Mouse (Mus musculus): Measurements from ENCODE around the gene Vmn2r96. TPM values are rescaled to one million over a fixed set of nuclear protein-coding genes. Genes with fewer than 3 reads are reported as not detected.
"Not testable (repeated sequence)": the region's sequence is repeated elsewhere in the genome, so short reads cannot be mapped to it uniquely, and the experiment has no call there.

The Vmn2r96 gene
- total RNA-seq (2021): not detected

GRCm38 (mm10) chr17:18572851-18573250 is at the start of gene Vmn2r96:
Vmn2r96 (plus strand) TSS chr17:18573151.
- intact Hi-C loops (cut with DNase I); DNase-seq: not testable (repeated sequence)

- intact Hi-C loops (cut with DNase I): no loop called here
- no peak for DNase-seq
Observed at GRCm38 (mm10) chr17:18523371-18523770, 49.6 kb upstream of the Vmn2r96 start.

- intact Hi-C loops (cut with DNase I): no loop called here
Observed at GRCm38 (mm10) chr17:18523991-18524390, 49.0 kb upstream of the Vmn2r96 start.

GRCm38 (mm10) chr17:18558212-18559158 is 14.5 kb upstream of the Vmn2r96 start:
- intact Hi-C loops (cut with DNase I): not testable (repeated sequence)
- DNase-seq: peak in 1 of 2 experiments; percentile 1

More at GRCm38 (mm10) chr17:18523991-18524390, 49.0 kb upstream of the Vmn2r96 start:
- no peak for DNase-seq

- intact Hi-C loops (cut with DNase I); DNase-seq: not testable (repeated sequence)
Observed at GRCm38 (mm10) chr17:18566186-18566585, 6.8 kb upstream of the Vmn2r96 start.

GRCm38 (mm10) chr17:18615151-18615550 is 42.2 kb downstream of the Vmn2r96 start:
- intact Hi-C loops (cut with DNase I); DNase-seq: not testable (repeated sequence)

GRCm38 (mm10) chr17:18626532-18626931 is 53.6 kb downstream of the Vmn2r96 start:
- DNase-seq: no peak
- intact Hi-C loops (cut with DNase I): no loop called here

Other genes with a start within 250 kb of the Vmn2r96 start
- gene Vmn2r95, start 149.1 kb upstream of the Vmn2r96 start, total RNA-seq (2021): not detected

All from heart, postnatal 10 days (tissue).